In the genomic region with DNA sequence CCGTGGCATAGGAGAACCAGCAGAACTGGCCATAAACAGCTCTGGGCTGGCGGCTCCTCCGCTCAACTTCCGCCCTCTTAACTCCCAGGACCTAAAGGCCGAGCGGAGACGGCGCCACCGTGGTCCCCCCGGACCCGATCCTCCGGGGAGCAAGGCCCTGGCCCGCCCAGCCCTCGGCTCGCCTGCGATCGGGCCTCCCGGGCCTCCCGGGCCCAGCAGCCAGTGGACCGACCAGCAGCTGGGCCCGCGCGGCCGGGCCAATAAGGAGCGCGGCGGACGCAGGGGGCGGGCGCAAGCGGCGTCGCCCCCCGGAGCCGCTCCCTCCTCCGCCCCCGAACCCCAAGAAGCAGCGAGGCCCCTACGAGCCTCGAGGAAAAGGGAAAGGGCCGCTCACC, we compare ENCODE assay signal across 8 mouse cellular contexts. TPM values are rescaled to one million over a fixed set of nuclear protein-coding genes. Genes with fewer than 3 reads are reported as not detected.
DNase-seq lines count a peak whose midpoint lies in the region; ATAC-seq lines count a peak whose summit lies in the region.

No protein-coding gene starts in this region.

- no peaks in the 10 kb centered on the region for H3K9me3 ChIP-seq in heart, embryonic 14.5 days (ENCODE audit: control insufficient read depth, low read length)
- no peaks in the 10 kb centered on the region for H3K9me3 ChIP-seq in forebrain, embryonic 14.5 days (replicated peaks; ENCODE audit: control insufficient read depth, low read length)
- H3K9me3 ChIP-seq in liver, embryonic 15.5 days (replicated peaks) = no peaks in the 10 kb centered on the region

- peak overlapping the region; percentile 90 for H3K9ac ChIP-seq in heart, embryonic 14.5 days (ENCODE audit: low read length)
- H3K9ac ChIP-seq in forebrain, embryonic 14.5 days (ENCODE audit: low read length) = peak overlapping the region; percentile 97
- peak overlapping the region; percentile 96 for H3K9ac ChIP-seq in liver, embryonic 15.5 days

- no peaks in the 10 kb centered on the region for H3K27me3 ChIP-seq in heart, embryonic 14.5 days (ENCODE audit: control insufficient read depth, insufficient read depth, low read length)
- H3K27me3 ChIP-seq in forebrain, embryonic 14.5 days (replicated peaks; ENCODE audit: control insufficient read depth, insufficient read depth, low read length) = no peaks in the 10 kb centered on the region
- H3K27me3 ChIP-seq in liver, embryonic 15.5 days = no peaks in the 10 kb centered on the region

- peaks cover 40% of the 10 kb centered on the region for H3K36me3 ChIP-seq in heart, embryonic 14.5 days (ENCODE audit: control insufficient read depth, insufficient read depth, low read length)
- H3K36me3 ChIP-seq in forebrain, embryonic 14.5 days (ENCODE audit: control insufficient read depth, insufficient read depth, low read length) = peaks cover 20% of the 10 kb centered on the region
- peaks cover 39% of the 10 kb centered on the region for H3K36me3 ChIP-seq in liver, embryonic 15.5 days (replicated peaks)

- peak overlapping the region; percentile 96 to 97 for H3K27ac ChIP-seq in heart, embryonic 14.5 days (replicated peaks in 1 of 2; ENCODE audit: control insufficient read depth in 1 of 2, insufficient read depth in 1 of 2, low read depth in 2 of 2, low read length in 2 of 2)
- H3K27ac ChIP-seq in forebrain, embryonic 14.5 days (ENCODE audit: low read depth, low read length) = peak overlapping the region; percentile 97
- peak overlapping the region; percentile 97 for H3K27ac ChIP-seq in liver, embryonic 15.5 days (replicated peaks)

- H3K4me1 ChIP-seq in heart, embryonic 14.5 days (ENCODE audit: control insufficient read depth in 2 of 2, insufficient read depth in 2 of 2, low read length in 2 of 2) = peaks cover 2 to 12% of the 10 kb centered on the region in 2 experiments; a peak in 2 of 4 replicates
- H3K4me1 ChIP-seq in forebrain, embryonic 14.5 days (ENCODE audit: control insufficient read depth, insufficient read depth, low read length) = peaks cover 10% of the 10 kb centered on the region
- H3K4me1 ChIP-seq in liver, embryonic 15.5 days (replicated peaks) = peaks cover 56% of the 10 kb centered on the region

- peak overlapping the region; percentile 92 for H3K4me2 ChIP-seq in heart, embryonic 14.5 days (ENCODE audit: low read length)
- H3K4me2 ChIP-seq in forebrain, embryonic 14.5 days (ENCODE audit: low read length) = peak overlapping the region; percentile 77
- peak overlapping the region; percentile 73 for H3K4me2 ChIP-seq in liver, embryonic 15.5 days

- peak; percentile 79 for ATAC-seq in heart, embryonic 14.5 days (ENCODE audit: insufficient number of reproducible peaks, insufficient read depth, low FRiP score, low read depth)
- peak; percentile 83 for ATAC-seq in forebrain, embryonic 14.5 days
- peak; percentile 85 for ATAC-seq in liver, embryonic 15.5 days (ENCODE audit: insufficient read depth)

- peak overlapping the region; percentile 90 to 96 for H3K4me3 ChIP-seq in heart, embryonic 14.5 days (ENCODE audit: control insufficient read depth in 1 of 2, insufficient read depth in 1 of 2, low read depth in 1 of 2, low read length in 2 of 2)
- peak overlapping the region; percentile 89 for H3K4me3 ChIP-seq in forebrain, embryonic 14.5 days (ENCODE audit: low read depth, low read length)
- peak overlapping the region; percentile 72 for H3K4me3 ChIP-seq in liver, embryonic 15.5 days (replicated peaks)

- no peak for DNase-seq in heart, adult 18-20 months
- DNase-seq in MN1 (ENCODE audit: low spot score) = peak; percentile 89
- DNase-seq in forebrain, embryonic 14.5 days (ENCODE audit: low spot score) = no peak
- no peak for DNase-seq in urinary bladder, postnatal 25 days (ENCODE audit: low spot score)
- no peak for DNase-seq in frontal cortex, postnatal 14 days (ENCODE audit: low spot score in 2 of 2)
- DNase-seq in Muller cell, postnatal 12 days (ENCODE audit: inconsistent ontology term) = no peak

- 0% methylated on average over 38 of the region's 41 CpGs for WGBS in heart, embryonic 14.5 days
- 0% methylated on average over 40 of the region's 41 CpGs for WGBS in forebrain, embryonic 14.5 days
- 0% methylated on average over 37 of the region's 41 CpGs for WGBS in liver, embryonic 15.5 days (ENCODE audit: insufficient replicate concordance)

RNA-seq across cellular contexts. Expression of a gene that starts 0.4 kb away (rescaled TPM):
- 76.9 and 79.2 TPM in 2 replicates for polyA plus RNA-seq in heart, embryonic 14.5 days (2014; fragmentation: Nextera tagmentation; extraction: Ambion mirVana)
- 10 to 100 TPM; 23.1 to 26.2 TPM for total RNA-seq in heart, adult 18-20 months (2021)
- polyA plus RNA-seq in forebrain, embryonic 14.5 days (2014; fragmentation: Nextera tagmentation; extraction: Ambion mirVana) = 158 and 167 TPM in 2 replicates
- polyA plus RNA-seq in liver, embryonic 15.5 days (2015; fragmentation: Nextera tagmentation; extraction: Ambion mirVana) = 55.5 and 61.3 TPM in 2 replicates

RNA-seq across cellular contexts. Expression of a gene that starts 23.6 kb away (rescaled TPM):
- polyA plus RNA-seq in heart, embryonic 14.5 days (2014; fragmentation: Nextera tagmentation; extraction: Ambion mirVana) = 161 and 163 TPM in 2 replicates
- total RNA-seq in heart, adult 18-20 months (2021) = 10 to 100 TPM; 83.9 to 93.0 TPM
- 63.3 and 75.1 TPM in 2 replicates for polyA plus RNA-seq in forebrain, embryonic 14.5 days (2014; fragmentation: Nextera tagmentation; extraction: Ambion mirVana)
- 143 and 165 TPM in 2 replicates for polyA plus RNA-seq in liver, embryonic 15.5 days (2015; fragmentation: Nextera tagmentation; extraction: Ambion mirVana)

RNA-seq across cellular contexts. Expression of a gene that starts 26.2 kb away (rescaled TPM):
- 33.7 and 33.9 TPM in 2 replicates for polyA plus RNA-seq in heart, embryonic 14.5 days (2014; fragmentation: Nextera tagmentation; extraction: Ambion mirVana)
- 10 to 100 TPM; 28.6 to 37.9 TPM for total RNA-seq in heart, adult 18-20 months (2021)
- polyA plus RNA-seq in forebrain, embryonic 14.5 days (2014; fragmentation: Nextera tagmentation; extraction: Ambion mirVana) = 64.2 and 67.3 TPM in 2 replicates
- 22.0 and 25.7 TPM in 2 replicates for polyA plus RNA-seq in liver, embryonic 15.5 days (2015; fragmentation: Nextera tagmentation; extraction: Ambion mirVana)

RNA-seq across cellular contexts. Expression of a gene that starts 59.5 kb away (rescaled TPM):
- polyA plus RNA-seq in heart, embryonic 14.5 days (2014; fragmentation: Nextera tagmentation; extraction: Ambion mirVana) = 63.9 and 80.1 TPM in 2 replicates
- 10 to 100 TPM; 46.1 to 55.5 TPM for total RNA-seq in heart, adult 18-20 months (2021)
- 32.7 and 37.6 TPM in 2 replicates for polyA plus RNA-seq in forebrain, embryonic 14.5 days (2014; fragmentation: Nextera tagmentation; extraction: Ambion mirVana)
- 16.0 TPM in 2 replicates for polyA plus RNA-seq in liver, embryonic 15.5 days (2015; fragmentation: Nextera tagmentation; extraction: Ambion mirVana)
